Mouse (Mus musculus) CH12F3 (cell line): ENCODE measurements around the gene Sema3g.

Experiments
- in situ Hi-C: fragments of 300-500 bp; cut with MboI; formaldehyde crosslinking; loops from 2 replicates; pipeline ENCODE4 v1.14.3; 2020; ENCODE audit warnings: low sequenced_read_pairs

The Sema3g gene

DNA sequence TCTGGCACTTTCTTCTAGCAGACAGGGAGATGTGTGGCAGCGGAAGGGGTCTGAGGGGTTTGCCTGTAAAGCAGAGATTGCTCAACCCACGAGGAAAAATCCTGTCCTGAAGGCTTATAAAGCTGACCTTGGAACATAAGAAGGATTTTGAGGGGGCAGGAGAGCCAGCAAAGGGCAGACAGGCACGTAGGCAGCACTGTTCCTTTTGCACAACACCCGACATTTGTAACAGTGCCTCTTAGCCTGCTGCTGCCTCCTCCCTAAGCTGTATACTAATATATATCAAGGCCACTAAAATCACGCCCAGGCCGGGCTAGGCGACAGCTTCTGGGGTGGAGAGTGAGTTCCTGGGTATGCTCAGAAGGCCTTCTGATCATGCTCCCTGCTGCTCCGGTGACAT, 12.8 kb downstream of the Sema3g start:
- in situ Hi-C loops = no loop called here

GRCm38 (mm10) chr14:31232404-31233069, 14.9 kb downstream of the Sema3g start:
- in situ Hi-C loops = no loop called here

DNA sequence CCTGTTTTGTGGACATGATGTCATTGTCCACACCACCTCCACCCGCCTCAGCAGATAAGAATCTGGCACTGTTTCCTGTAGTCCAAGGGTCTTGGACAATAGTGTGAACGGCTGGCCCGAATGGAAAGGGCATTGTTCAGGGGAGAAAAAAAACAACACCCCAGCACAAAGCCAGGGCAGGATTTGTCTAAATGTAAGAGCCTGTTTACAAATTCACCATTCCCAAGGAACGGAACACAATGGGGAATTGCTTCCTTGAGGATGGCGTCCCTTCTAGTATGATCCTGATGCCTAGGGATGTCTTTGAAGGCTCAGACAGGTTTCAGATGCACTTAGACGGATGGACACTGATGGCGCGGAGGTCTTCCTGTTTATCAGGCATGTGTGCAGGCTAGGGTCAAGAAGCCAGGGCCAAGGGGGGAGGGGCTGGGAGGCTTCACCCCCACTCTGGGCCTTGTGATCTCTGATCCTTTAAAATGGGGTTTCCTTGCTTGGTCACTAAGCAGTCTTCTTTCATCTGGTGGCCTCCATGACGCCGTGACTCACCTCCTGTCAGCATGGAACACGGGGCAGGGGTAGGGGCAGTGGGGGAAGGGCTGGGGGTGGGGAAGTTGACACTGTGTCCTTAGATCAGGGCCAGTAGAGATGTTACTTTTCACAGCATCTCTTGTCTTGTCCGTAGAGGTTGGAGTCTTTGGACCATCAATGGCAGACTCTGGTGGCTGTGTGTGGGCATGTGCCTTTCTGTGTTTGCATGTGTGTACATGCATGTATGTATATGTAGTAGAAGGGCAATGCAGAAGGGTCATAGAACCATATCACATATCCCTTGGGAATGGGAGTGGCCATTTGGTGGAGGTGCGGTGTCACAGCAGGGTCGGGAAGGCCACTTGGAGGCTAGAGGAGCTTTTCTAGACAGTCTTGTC, 15.7 kb downstream of the Sema3g start:
- in situ Hi-C loops = no loop called here

DNA sequence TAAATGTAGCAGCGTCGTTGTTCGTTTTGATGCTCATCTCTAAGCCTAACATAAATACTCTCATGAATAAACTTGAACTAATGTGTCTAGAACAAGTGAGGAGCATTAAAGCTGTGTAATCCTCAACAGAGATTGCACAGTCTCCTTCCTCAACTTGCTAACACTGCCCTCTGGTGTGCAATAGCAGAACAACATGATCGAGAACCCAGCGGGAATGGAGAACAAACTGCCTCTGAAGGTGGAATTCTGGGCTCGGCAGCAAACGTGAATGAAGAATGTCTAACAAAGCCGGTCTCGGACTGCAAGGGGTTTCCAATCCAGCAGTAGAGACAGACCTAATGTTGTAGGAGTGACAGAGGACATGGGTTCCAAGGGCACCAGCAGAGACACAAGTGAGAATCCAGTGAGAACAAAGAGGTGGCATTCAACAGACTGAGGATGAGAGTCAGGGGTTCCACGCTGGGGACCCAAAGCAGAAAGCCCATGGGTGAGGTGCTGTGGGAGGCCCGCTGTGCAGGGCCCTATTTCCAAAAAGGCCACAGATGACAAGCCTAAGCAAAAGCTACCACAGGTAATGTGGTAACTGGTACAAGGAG, 16.4 kb downstream of the Sema3g start:
- in situ Hi-C loops = no loop called here

- in situ Hi-C loops = no loop called here
Measured at GRCm38 (mm10) chr14:31237101-31237882, 19.6 kb downstream of the Sema3g start.

DNA sequence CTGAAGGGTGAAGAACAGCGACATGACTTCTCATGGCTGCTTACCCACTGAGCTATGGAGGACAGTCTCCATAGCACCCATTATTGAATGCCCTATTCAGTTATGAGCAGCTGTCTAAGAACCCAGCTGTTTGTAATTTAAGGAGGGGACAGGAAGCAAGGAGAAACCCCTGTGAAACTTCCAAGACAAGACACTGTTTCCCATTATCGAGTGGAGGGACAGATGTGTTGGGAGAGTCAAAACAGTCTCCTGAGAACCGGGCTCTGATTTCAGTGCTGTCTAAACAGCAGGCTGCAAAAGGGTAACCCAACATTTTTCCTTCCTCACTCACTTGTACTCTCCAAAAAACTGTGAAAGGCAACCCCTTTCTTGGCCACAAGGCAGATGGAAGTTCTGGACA, 22.9 kb downstream of the Sema3g start:
- in situ Hi-C loops = no loop called here

DNA sequence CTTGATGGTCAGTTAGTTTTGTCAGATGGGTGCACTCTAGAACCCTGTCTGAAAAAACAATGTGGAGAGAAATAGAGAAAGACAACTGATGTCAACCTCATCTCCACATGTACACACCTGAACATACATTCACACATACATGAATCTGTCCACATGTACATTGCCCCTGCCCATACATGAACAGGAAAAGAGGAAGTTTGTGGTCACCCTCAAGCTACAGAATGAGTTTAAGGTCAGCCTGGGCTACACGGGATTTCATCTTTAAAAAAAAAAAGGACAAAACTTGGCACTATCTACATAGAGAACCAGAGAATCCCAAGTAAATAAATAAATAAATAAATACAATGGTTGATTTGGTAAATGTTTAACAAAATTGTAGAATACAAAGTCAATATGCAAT, 27.1 kb downstream of the Sema3g start:
- in situ Hi-C loops = no loop called here

DNA sequence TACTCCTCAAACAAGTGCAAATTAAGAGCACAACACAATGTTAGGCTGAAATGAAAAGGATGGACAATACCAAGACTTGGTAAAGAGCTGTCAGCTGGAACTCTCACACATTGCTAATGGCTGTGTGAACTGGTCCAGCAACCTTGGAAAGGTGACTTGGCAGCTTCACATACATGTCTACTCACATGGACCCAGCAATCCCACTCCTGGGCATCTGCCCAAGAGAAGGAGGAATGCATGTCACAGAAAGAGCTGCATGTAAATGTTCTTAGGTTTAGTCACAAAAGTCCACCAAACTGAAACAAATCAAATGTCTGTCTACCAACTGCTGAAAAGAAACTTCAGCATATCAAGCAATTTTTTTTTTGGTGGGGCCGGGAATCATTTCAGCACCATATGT, 28.3 kb downstream of the Sema3g start:
- in situ Hi-C loops = no loop called here

DNA sequence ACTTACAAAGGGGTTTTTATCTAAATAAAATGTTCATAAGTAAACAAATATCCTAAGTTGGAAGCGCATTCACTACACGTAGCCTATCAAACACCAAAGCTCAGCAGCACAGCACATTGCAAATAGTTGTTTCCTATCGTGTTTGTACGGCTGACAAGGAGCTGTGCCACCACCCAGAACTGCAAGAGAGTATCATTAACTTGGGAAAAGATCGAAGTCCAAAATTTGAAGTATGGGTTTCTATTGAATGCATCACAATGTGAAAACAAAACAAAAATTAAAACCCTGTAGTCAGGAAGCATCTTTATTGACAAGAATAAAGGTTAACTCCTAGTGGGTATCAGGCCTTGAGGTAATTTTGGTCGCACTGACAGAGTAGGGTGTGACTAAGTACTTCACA, 30.7 kb downstream of the Sema3g start:
- in situ Hi-C loops = no loop called here

GRCm38 (mm10) chr14:31250222-31251083, 32.8 kb downstream of the Sema3g start:
- in situ Hi-C loops = no loop called here

GRCm38 (mm10) chr14:31251084-31251604, 33.5 kb downstream of the Sema3g start, which contains the start of the genes Phf7 and Bap1:
Gene Phf7 (minus strand): TSS chr14:31251317.
Gene Bap1 (plus strand): TSS chr14:31251450.
- in situ Hi-C loops = no loop called here

DNA sequence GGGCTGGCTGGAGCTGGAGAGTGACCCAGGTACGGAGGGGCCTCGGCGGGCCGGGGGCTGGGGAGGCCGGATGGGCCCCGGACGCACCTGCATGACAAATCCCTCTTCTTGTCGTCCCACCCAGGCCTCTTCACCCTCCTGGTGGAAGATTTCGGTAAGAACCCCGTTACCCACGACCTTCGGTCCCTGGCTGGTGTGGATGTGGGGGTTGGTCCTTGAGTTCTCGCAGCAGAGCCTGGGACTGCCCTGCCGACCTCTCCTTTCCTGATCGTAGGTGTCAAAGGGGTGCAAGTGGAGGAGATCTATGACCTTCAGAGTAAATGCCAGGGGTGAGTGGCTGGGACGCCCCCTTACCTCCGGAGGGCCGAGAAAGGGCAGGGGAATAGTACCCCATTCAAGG, 34.0 kb downstream of the Sema3g start:
- in situ Hi-C loops = no loop called here

GRCm38 (mm10) chr14:31252091-31252490, 34.4 kb downstream of the Sema3g start:
- in situ Hi-C loops = no loop called here

GRCm38 (mm10) chr14:31258476-31259050, 40.9 kb downstream of the Sema3g start:
- in situ Hi-C loops = no loop called here

GRCm38 (mm10) chr14:31260374-31260773, 42.7 kb downstream of the Sema3g start:
- in situ Hi-C loops = no loop called here

- in situ Hi-C loops = no loop called here
Measured at GRCm38 (mm10) chr14:31260932-31261331, 43.3 kb downstream of the Sema3g start.

GRCm38 (mm10) chr14:31267649-31268048, 50.0 kb downstream of the Sema3g start:
- in situ Hi-C loops = no loop called here

DNA sequence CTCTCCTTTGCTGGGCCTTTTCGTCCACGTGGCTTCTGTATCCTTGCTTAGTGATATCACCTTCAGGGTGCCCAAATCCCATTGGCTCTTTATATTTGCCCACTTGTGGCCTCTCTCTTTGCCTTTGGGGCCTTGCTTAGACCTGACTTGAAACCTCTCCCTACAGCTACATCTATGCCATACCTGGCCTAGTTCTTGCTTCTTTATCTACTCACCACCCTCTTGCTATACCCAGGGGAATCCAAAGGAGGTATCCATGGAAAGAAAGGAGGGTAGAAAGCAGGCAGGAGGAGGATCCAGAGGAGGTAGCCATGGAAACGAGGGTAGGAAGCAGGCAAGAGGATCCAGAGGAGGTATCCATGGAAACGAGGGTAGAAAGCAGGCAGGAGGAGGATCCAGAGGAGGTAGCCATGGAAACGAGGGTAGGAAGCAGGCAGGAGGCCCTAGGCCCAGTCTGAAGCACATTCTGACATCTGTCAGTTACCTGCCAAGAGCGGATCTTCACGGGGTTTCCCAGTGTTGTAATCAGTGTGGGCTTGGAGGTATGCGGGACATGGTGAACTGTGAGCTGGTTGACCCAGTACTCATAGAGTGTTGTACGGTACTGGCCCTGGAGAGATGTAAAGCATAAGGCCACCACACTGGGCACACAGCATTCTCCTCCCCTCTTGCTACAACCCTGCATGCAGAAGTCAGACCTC, 50.8 kb downstream of the Sema3g start:
- in situ Hi-C loops = no loop called here
